8 mouse cellular contexts compared by ENCODE assay signal in genomic region chr17:34646906-34647787, GRCm38 (mm10). TPM values are rescaled to one million over a fixed set of nuclear protein-coding genes. Genes with fewer than 3 reads are reported as not detected.
DNase-seq lines count a peak whose midpoint lies in the region; ATAC-seq and TF ChIP-seq lines count a peak whose summit lies in the region.

Gene Atf6b (plus strand): TSS chr17:34647146.

- H3K27me3 ChIP-seq in Patski = no peaks in the 10 kb centered on the region
- no peaks in the 10 kb centered on the region for H3K27me3 ChIP-seq in hindbrain, embryonic 13.5 days

- H3K4me1 ChIP-seq in hindbrain, embryonic 13.5 days (replicated peaks) = peaks cover 35% of the 10 kb centered on the region

- POLR2A ChIA-PET in Patski (lab: Charles Lee) = no interaction called here

- in situ Hi-C loops in Patski (cut with MboI; ENCODE audit: low pct_unique_long_range_greater_than_20kb) = loop anchor here (25.0 kb wide), 1 partner anchor 490 kb away; the partner anchor contains the start of genes Apom, Bag6 and D17H6S53E

- H3K4me3 ChIP-seq in hindbrain, embryonic 13.5 days = peak within 1 kb of the TSS; percentile 97

- H3K9me3 ChIP-seq in hindbrain, embryonic 13.5 days = no peaks in the 10 kb centered on the region

- peaks cover 38% of the 10 kb centered on the region for H3K36me3 ChIP-seq in hindbrain, embryonic 13.5 days

- peak within 1 kb of the TSS; percentile 88 for H3K27ac ChIP-seq in hindbrain, embryonic 13.5 days

- peak within 1 kb of the TSS; percentile 85 for H3K4me2 ChIP-seq in hindbrain, embryonic 13.5 days

- peak; percentile 79 for DNase-seq in Patski (ENCODE audit: low read depth, low spot score)
- peak; percentile 94 for DNase-seq in cerebellum, postnatal 14 days
- peak; percentile 96 to 97 for DNase-seq in frontal cortex, postnatal 14 days (ENCODE audit: low spot score in 2 of 2)
- peak; percentile 71 to 76 for DNase-seq in layer of hippocampus, postnatal 25 days (ENCODE audit: extremely low spot score in 1 of 2, low spot score in 1 of 2)
- DNase-seq in lung, postnatal 25 days (ENCODE audit: low spot score) = peak; percentile 99
- peak; percentile 98 for DNase-seq in retina, embryonic 14.5 days (ENCODE audit: low spot score)
- peak; percentile 90 for DNase-seq in thymus, postnatal 4 days

- CTCF ChIA-PET in Patski (lab: Charles Lee) = interaction anchor here (1.3 kb wide), 1 partner anchor 28 kb away, joined by 4 read pairs; no protein-coding TSS in a partner anchor

- ATAC-seq in Patski = peak; percentile 92
- peak; percentile 95 for ATAC-seq in hindbrain, embryonic 13.5 days (ENCODE audit: low FRiP score)

- peak within 1 kb of the TSS; percentile 97 for H3K9ac ChIP-seq in hindbrain, embryonic 13.5 days

- 1% methylated on average over 65 of the region's 66 CpGs for WGBS in hindbrain, embryonic 13.5 days

- TF ChIP-seq CTCF in Patski (IDR thresholded peaks at IDR 0.05) = no peak

RNA-seq across cellular contexts. Expression of gene Atf6b, which starts in this region (rescaled TPM):
- 88.4 TPM for polyA plus RNA-seq in Patski (2021)
- 117 and 122 TPM in 2 replicates for polyA plus RNA-seq in hindbrain, embryonic 13.5 days (2015; fragmentation: Nextera tagmentation; extraction: Ambion mirVana)
- 100 to 1,000 TPM in 1 of 2 experiments, 10 to 100 TPM in 1; 97.1 to 102 TPM for total RNA-seq in layer of hippocampus, postnatal 25 days (2021)

Comparison
In these comparisons a context has a peak if more than half of its experiments do, and no peak if none do; other contexts are left out.
1. Peak in every context shown above with its lines: DNase-seq, ATAC-seq, H3K4me3 ChIP-seq and H3K27ac ChIP-seq.